Mouse (Mus musculus) WW6 (cell line): ENCODE data around the gene Cep95.
"Not testable (repeated sequence)": the region's sequence is repeated elsewhere in the genome, so short reads cannot be mapped to it uniquely, and the experiment has no call there.

Experiments
- DNase-seq: peaks from one replicate; pipeline ENCODE4 v3.0.0-alpha.2; 2013; ENCODE audit warnings: low read depth, low spot score

Gene Cep95

DNA sequence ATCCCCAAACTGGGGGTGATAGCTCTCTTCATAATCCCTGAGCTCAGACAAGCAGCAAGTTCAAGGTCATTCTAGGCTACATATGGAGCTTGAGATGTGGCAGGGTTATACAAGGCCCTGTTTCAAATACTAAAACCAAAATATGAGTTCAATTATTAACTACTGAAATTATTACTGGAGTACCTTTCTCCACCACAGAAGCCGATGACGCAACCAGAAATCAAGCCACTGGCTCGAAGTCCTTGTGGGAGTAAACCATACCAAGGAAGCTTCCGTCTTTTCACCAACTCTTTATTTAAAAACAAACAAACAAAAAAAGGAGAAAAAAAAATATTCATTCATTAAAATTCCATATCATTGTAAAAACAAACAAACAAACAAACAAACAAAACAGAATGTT is 12.1 kb upstream of the Cep95 start:
- DNase-seq = no peak

DNA sequence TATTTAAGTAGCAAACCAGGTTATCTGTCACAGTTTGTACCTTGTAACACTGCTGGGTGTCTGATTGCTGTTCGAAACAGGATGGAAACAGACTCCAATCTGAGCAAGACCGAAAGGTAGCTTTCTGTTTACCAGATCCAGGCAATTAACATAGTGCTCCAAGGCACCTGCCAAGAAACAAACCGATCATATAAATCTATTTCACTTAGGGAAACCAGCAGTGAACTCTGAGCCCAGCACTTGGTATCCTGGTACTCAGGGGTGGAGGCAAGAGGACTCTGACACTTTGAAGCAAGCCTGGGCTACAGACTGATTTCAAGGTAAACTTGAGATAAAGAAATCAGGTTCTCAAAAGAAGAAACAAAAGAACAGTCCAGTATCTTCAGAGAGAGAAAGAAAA is 11.7 kb upstream of the Cep95 start:
- no peak for DNase-seq

DNA sequence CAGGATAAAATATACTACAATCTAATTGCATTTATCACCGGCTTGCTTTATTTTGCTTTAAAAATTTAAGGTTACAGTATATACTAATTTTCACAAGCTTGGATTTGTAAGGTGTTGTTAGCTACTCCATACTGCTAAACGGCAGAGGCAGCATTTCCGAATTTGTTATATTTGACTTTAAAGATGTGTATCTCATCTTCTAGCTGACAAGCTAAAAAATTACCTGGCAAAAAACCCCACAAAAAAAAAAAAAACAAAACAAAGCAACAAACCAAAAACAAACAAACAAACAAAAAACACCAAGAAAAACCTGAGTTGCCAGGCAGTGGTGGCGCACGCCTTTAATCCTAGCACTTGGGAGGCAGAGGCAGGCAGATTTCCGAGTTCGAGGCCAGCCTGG is 10.9 kb upstream of the Cep95 start:
- DNase-seq = no peak

DNA sequence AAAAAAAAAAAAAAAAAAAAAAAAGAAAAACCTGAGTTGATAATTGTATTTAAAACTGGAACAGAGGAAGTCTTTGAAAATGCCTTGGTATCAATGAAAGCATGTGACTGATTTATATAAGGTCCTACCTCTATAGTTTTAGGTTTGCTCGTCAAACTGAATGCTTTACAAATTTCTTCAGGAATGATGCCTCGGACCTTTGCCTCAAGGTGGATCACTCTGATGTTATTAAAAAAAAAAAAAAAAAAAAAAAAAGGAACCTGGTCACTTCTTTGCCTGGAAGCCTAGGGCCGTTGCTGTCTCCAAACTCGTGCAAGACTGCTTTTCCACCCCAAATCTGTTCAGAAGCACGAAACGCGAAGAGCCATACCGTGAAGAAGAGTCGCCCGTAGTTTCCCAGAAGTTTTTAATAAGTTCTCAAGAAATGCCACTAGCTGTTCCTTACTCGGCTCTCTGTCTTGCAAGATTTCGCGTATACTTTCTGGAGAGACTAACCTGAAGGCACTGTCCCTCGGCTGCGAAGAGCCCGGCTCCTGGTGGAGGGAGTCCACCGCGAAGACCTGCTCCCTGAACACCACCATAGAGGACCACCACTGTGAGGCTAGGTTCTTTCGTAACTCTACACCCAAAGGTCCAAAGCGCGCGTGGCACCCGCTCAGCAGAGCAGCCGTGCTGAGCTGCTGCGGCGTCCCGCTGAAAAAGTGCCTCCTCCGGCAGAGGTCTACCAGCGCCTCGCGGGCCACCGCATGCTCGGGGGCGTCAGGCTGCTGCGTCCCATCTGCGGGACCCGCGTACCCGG is 10.3 kb upstream of the Cep95 start:
- peak; percentile 42 for DNase-seq

DNA sequence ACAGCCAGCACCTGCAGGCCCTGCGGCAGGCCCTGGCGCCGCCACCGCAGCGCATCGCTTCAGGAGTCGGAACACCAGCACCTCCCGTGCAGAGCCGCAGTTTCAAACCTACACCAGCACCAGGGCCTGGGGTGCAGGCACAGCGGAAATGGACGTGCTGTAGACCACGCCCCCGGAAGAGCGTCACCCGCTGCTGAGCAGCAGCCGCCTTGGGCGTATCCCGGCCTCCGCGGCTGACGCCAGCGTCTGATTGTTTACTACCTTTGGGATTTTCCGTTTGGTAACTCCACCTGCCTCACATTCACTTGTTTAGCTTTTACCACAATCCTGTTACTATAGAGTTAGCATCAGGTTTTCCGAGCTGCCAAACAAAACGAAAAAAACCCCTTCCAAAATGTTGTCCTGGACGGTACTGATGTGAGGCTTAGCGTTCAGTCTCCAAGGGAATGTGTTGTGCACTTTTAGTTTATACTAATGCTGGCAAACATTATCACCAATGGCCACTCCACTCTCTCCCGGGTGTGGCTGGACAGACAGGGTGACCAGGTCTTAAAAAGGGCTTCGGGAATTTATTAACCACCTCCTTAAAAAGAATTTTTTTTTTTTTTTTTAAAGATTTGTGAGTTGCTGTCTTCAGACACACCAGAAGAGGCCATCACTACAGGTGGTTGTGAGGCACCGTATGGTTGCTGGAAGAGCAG is 9.5 kb upstream of the Cep95 start, which contains the start of gene Polg2:
Polg2 (minus strand) TSS at position 150 of the 701 bp plus-strand sequence.
- peak; percentile 98 for DNase-seq

DNA sequence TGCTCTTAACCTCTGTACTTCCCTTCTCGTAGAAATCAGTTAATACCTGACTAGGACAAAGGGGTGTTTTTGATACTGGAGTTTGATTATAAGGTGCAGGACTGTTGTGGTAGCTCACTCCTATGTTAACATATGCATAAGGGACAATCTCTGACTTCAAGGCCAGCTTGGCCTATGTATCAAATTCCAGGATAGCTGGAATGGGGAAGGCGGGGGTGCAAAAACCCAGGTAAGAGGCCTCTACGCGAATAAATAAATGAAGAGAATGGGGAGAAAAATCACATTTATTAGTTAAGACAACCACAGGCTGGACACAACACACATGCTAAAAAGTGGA is 9.0 kb upstream of the Cep95 start:
- DNase-seq = no peak

DNA sequence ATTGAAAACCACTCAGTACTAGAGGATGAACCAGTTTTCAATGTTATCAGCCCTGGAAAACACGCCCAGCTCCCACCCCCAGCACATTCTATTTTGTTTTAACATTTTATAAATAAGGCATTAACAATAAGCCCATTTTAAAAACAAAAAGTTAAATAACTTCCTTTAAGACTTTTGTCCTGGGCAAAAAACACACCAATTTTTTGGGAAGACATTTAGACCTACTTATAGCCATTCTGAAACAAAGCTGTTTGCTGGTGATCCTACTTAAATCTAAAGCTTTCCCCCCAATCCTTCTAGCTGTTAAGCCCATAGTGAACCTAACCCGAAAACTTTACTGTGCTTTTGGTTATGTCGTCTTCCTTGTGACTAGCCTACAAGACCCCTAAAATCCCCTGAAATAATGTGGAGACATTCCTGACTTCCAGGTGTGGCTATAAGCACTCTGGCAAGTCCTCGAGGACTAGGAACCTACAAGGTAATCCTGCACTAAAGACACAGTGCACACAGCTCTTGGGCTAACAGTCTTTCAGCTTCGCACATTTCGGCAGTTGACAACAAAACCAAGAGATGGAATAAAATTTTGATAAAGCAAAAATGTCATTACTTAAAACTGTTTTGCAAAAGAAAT is 8.3 kb upstream of the Cep95 start:
- no peak for DNase-seq

DNA sequence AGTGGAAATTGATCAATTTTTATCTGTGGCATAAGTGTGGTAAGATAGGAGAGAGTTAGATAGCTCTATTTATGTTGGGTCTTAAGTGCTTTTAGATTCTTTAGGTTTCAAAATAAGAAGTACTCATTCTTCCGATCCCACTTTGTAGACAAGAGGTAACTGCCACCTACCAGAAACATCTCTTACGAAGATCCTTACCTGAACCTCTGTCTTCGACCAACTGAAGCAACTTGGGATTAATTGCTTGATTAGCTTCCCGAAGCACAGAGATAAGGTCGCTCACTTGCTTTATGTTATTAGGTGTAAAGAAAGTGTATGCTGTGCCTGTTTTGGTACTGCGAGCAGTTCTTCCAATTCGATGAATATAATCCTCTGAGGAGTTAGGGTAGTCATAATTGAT is 6.8 kb upstream of the Cep95 start:
- not testable (repeated sequence) for DNase-seq

DNA sequence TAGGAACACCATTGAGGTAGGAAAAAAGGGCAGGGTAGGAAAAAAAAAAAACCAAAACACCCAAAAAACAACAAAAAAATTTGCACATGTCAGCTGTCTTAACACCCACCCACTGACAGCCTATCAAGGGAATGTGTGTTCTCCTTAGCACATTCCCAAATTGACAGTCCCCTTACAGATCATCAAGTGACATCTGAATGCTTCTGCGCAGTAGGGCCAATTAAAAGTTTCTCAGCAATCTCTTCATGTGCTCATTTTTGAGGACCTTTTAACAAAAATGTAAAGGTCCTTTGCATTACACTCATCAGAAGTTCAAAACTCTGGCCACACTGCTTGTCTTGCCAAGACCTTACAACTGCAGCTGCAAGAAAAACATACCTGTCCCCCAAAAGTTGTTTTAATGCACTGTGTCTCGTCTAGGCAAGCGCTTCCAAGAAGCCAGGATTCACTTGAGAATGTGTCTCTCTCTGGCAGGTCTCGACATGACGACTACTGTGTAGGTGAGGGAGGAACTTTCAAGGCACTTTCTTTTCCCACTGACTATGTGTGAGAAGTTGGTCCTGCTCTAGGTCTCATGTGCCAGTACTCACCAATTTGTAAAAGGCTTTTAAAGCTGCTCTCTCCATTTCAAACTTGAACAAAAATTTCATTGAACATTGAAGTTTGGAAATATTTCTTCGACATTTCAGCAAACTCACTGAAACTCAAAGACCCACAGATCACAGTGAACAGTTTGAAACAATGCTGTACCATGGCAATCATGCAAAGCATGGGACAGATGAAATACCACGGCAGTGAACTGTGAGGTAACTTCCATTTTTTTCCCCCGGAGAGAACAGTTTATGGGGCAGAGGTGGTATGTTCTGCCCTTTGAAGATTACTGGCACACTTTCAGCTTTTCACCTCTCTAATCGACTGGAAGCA is 5.9 kb upstream of the Cep95 start:
- DNase-seq = no peak

DNA sequence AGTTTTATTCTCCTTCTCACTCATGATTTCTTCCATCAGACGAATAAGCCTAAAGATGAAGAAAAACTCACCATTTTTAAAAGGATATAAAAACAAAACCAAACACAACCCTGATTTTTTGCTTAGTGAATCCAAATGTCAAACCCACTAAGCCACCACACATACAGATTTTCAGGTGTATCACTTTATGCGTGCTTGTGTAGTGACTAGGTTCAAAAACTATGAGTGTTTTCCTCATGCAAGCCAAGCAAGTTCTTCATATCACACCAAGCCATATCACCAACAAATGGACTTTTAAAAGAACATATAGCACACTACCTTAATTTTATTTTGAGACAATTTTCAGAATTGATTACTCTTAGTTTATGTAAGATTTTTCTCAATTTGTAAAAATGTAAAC is 4.6 kb upstream of the Cep95 start:
- DNase-seq = no peak

DNA sequence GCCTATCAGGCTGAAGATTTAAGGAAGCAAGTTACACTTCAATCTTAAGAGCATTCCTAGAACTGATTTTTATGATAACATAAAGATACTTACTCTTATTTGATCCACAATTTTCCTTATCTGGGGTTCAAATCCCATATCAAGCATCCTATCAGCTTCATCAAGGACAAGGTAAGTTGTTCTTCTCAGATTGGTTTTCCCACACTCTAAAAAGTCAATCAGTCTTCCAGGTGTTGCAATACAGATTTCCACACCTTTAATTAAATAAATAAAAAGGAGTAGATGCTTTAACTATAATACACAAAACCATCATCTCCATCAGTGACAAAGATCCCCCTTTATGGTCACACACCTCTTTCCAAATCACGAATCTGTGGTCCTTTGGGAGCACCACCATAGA is 4.0 kb upstream of the Cep95 start:
- no peak for DNase-seq

DNA sequence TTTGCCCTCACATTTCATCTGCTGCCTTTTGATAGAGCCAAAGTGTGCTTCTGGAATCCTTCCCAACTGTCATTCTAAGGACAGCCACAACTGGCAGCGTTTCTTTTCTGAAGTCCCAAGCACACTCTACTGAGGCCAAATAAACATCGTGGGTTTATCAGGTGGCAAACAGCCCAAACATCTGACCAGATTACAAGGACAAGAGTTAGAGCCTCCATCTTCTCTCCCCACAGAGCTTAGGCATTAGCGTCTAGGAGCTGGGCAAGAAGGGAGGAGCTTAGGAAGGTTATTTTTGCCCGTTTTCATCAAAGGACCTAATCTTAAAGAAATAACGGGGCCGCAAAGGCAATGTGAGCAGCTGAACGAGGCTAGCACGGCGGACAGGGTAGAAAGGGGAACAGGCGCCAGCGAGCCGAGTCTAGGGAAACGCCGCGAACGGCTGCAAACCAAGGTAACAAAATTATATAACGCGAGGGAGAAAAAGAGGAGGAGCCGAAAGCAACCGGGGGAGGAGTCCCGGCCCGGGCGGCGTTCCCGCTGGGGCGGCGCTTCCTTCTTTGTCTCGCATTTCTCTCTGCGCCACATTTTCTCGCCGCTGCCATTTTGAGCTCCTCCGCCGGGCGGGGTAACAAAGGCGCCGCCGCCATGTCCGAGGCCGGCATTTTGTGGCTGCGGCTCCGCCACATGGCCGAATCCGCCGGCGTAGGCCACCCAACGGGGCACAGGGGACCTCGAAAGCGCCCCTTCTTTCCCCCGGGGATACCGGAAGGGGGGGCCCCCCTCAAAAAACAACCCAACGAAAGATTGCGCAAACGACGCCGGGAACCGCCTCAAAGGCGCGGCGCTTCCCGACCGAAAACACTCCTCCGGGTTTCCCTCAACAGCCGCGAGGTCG is 1.7 kb upstream of the Cep95 start:
- DNase-seq = peak; percentile 49

DNA sequence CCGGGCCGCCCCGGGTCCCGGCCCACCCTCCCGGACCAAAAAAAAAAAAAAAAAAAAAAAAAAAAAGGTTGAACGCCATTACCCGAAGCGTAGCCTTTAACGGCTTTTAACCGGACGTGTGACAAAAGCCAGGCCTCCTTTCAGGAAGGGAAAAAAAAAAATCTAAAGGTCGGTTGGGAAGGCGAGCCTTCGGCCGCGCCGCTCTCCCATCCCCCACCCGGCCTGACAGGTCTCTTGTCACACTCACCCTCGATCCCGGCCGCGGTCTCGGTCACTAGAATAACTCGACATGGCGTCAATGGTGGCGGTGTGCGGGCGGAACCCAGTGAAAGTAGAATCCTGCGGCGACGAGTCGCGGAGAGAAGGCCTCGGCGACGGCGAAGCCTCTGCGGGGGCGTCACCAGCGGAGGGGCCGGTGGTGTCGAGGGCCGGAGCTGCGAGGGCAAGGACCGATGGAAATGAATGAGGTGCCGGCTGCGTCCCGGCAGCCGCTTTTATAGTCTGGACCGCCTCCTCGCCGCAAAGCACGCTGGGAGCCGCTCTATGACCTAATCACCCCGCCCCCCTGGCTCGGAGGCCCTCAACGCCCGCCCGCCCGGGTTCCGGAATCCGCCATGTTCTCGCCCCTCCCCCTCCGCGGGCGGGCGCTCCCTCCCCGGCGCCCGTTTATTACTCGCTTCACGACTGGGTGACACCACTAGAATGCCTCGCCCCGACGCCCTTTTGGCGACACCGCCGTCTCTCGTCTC is 852 bp upstream of the Cep95 start:
- DNase-seq = peak; percentile 95

DNA sequence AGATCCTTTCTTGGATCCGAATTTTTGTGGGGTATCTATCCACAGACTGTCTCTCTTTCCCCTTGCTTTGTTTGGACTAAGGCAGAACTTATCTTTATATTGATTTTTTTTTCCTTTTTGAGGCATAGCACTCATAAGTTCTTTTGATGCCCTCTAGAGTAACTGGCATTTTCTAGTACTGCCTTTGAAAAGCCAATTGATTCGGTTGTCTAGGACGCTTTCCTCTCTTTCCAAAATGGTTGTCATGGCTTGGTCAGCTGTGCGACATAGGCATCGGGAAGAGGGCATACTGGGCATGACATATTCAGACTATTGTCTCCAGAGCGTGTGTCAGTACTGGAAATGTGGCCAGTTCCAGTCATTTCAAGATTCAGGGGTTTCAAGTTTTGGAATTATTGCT is 597 bp downstream of the Cep95 start:
- no peak for DNase-seq

DNA sequence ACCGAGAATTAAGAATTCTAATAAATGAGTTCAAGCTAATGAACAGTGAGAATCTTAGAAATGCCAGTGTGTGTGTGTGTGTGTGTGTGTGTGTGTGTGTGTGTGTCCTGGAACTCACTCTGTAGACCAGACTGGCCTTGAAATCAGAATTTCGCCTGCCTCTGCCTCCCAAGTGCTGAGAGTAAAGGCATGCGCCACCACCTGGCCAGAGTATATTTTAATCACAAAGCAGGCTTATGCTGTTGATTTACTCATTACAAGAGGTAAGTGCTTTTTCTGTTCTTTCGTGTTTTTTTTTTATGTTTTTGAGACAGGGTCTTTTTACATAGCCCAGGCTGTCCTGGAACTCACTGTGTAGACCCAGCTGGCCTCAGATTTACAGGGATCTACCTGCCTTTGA is 4.8 kb downstream of the Cep95 start:
- DNase-seq = no peak

DNA sequence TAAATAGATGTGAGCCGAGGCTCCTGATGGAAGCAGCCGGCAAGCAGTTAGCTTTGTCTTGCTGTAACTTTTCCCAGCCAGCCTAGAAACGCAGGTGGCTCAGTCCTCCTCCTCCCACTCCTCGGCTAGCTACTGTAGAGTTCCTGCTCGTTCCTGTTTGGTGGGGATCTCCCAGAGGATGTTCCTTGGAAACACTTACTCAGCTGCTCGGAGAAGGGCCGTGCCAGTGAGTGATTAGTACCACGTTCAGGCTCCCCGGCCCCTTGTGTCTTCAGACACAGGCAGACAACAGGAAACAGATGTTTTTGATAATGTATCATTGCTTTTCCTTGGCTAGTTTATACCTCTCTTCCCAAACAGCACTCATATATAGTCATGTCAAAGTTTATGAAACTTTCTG is 6.6 kb downstream of the Cep95 start:
- DNase-seq = no peak

DNA sequence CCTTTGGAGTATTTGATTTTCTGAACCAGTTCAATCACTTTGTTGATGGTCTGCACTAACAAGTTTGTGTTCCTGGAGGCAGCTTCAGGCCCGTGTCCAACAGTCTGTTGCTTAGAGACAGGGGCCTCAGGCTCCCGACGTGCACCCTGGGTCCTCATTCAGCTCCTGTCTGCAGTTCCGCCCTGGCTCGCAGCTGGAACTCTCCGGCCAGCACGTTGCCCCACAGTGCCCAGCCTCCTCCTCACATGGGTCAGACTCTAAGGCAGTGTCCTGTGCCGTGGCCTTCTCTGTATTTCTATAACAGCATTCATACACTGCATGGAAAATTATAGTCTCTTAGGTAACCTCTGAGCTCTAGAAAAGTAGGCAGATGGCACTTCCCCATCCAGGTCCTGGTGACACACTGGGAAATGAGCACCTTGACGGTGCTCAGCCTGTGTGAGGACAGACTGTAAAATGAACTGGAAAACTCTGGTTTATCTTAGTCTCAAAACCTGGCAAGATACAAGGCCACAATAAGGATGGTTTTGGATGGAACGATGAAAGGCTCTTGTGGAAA is 13.1 kb downstream of the Cep95 start:
- DNase-seq = no peak

DNA sequence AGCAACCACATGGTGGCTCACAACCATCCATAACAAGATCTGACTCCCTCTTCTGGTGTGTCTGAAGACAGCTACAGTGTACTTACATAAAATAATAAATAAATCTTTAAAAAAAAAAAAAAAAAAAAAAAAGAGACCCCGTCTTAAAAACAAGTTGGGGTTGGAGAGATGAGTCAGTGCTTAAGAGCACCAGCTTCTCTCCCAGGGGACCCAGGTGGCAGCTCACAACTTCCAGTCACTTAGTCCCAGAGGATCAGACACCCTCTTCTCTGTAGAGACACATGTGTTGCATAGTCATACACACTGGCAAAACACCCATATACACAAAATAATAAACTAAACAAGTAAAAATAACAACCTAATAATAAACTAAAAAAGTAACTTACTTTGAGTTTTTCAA is 18.4 kb downstream of the Cep95 start:
- DNase-seq = not testable (repeated sequence)

DNA sequence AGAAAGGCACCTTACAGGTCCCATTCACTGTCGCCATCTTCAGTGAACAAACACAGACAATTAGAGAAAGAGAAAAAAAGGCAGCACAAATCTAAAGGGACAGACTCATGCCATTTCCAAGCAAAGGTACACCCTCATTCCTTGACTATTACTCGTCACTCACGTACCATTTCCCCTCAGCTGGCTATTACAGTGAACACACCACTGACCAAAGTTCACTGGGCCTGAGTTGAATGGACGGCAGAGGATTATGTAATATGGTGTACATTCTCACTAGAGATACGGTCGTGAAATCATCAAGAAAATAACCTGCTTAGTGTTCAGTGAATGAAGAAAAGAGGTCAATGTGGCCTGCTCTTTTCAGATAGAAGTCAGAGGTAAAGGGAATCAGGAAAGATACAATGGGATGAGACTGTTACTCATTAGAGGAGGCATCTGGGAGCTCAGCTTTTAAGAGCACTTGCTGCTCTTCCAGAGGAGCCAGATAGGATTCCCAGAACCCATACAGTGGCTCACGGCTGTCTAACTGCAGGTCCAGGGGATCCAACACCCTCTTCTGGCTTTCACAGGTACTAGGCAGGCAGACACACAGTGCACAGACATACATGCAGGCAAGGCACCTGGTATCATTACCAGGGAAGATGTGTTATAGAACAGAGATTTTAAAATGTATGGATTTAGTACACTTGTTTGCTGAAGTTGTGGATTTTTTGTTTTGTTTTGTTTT is 23.5 kb downstream of the Cep95 start:
- no peak for DNase-seq
